Mouse (Mus musculus) embryonic facial prominence, embryonic 12.5 days (tissue): ENCODE measurements around the gene Ubac2. TPM values are rescaled to one million over a fixed set of nuclear protein-coding genes. Genes with fewer than 3 reads are reported as not detected.

ENCODE experiments used
- ATAC-seq: fragments of 200-750 bp; cut with Nextera tagmentation; 2 replicates; pipeline ENCODE4 v1.8.0; 2017; ENCODE audit not compliant: insufficient number of reproducible peaks, insufficient read depth, low FRiP score, low TSS enrichment
- H3K27ac ChIP-seq: fragments of 300-500 bp; sonication (generic); 2 replicates; pipeline ENCODE4 v1.5.1; 2016; ENCODE audit warnings: mild to moderate bottlenecking
- H3K27me3 ChIP-seq: fragments of 300-500 bp; sonication (generic); 2 replicates; pipeline ENCODE4 v1.6.1; 2016; ENCODE audit warnings: mild to moderate bottlenecking, moderate library complexity
- H3K36me3 ChIP-seq: fragments of 300-500 bp; sonication (generic); 2 replicates; pipeline ENCODE4 v1.6.1; 2016; ENCODE audit warnings: mild to moderate bottlenecking
- H3K4me1 ChIP-seq: fragments of 300-500 bp; sonication (generic); 2 replicates; pipeline ENCODE4 v1.6.1; 2016
- H3K4me2 ChIP-seq: fragments of 300-500 bp; sonication (generic); replicated peaks from 2 replicates; pipeline ENCODE4 v1.6.1; 2016; ENCODE audit warnings: mild to moderate bottlenecking, moderate library complexity
- H3K4me3 ChIP-seq: fragments of 300-500 bp; sonication (generic); 2 replicates; pipeline ENCODE4 v1.5.1; 2016; ENCODE audit warnings: mild to moderate bottlenecking
- H3K9ac ChIP-seq: fragments of 300-500 bp; sonication (generic); 2 replicates; pipeline ENCODE4 v1.6.1; 2016; ENCODE audit warnings: mild to moderate bottlenecking, moderate library complexity
- H3K9me3 ChIP-seq: fragments of 300-500 bp; sonication (generic); 2 replicates; pipeline ENCODE4 v1.6.1; 2016; ENCODE audit warnings: mild to moderate bottlenecking, moderate library complexity
- WGBS: fragments of 180-500 bp; shearing (Covaris S2); methylation state at CpG from one replicate; pipeline ENCODE4 v1.1.7; 2016; 5-methylcytosine and 5-hydroxymethylcytosine counted together
- polyA plus RNA-seq: library from polyadenylated mRNA; unstranded; fragments of >200 nt; fragmentation: Nextera tagmentation; extraction: Ambion mirVana; gene quantifications from 2 replicates; pipeline ENCODE4 v1.2.1, GENCODE M21; 2016

The Ubac2 gene
- polyA plus RNA-seq, 1 experiment from 2014 or later, result 64.0 TPM

DNA sequence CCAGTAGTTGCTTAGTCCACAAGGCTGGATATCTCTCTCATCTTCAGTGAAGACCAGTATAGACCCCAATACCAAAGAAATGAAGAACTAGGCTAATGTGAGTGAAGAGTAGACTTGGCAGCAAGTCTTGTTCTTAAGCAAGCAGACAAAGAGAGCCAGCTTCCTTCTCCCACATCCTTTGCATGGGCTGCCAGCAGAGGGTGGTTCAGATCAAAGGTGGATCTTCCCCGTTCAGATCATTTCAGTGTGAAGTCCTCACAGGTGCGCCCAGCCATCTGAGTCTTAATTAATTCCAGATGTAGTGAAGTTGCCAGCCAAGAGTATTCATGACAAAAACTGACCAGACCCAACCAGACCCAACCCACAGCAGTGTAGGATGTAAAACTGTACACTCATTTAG is 139.5 kb downstream of the Ubac2 start:
- Histone ChIP-seq H3K9me3 (no peaks in the 10 kb centered on the region), H3K4me3 (no peak overlapping the region), H3K4me1 (no peaks in the 10 kb centered on the region), H3K27ac (no peak overlapping the region), H3K9ac (no peak overlapping the region), H3K4me2 (no peak overlapping the region), H3K27me3 (no peaks in the 10 kb centered on the region), H3K36me3 (peaks cover 14% of the 10 kb centered on the region; the same call in 1 of the 2 replicates)
- no peak for ATAC-seq
- WGBS, result 56% methylated on average over 2 of the region's 2 CpGs

DNA sequence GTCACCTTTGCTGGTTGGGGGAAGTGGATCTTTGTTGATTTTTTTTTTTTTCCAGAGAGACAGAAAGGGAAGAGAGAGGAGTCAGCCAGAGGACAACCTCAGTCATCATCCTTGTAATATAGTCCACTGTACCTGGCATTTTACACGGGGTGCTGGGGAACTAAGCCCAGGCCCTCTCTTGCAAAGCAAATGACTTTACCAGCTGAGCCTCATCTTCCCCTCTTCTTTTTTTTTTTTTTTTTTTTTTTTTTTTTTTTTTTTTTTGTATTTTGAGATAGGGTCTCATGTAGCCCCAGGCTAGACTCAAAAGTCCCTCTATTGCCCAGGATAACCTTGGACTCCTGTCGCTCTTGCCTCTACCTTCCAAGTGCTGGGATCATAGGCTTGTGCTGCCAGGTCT is 141.0 kb downstream of the Ubac2 start:
- no peak for ATAC-seq
- no peak overlapping the region for H3K9ac ChIP-seq
- WGBS, result 88% methylated on average over 2 of the region's 2 CpGs

DNA sequence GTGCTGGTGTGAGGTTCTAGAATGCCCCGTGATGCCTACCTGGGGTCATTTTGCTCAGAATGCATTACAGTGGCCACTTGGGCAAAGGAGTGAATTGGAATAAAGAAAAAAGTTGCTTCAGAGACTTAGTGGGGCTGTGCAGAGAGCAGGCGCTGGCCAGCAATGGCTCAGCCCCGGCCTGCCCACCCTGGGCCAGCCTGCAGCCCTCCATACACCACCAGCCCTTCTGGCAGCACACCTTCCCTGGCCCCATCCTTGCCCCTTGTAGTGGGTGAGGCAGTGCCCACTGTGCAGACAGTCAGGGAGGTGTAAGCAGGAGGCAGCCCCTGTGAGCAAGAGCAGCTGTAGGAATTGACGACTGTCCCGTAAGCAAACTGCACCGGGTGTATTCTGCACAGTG is 142.1 kb downstream of the Ubac2 start:
- Histone ChIP-seq H3K27me3 (no peaks in the 10 kb centered on the region), H3K9me3 (no peaks in the 10 kb centered on the region), H3K4me1 (no peaks in the 10 kb centered on the region), H3K4me2 (no peak overlapping the region), H3K27ac (no peak overlapping the region), H3K36me3 (peaks cover 14% of the 10 kb centered on the region; the same call in 1 of the 2 replicates), H3K9ac (no peak overlapping the region), H3K4me3 (no peak overlapping the region)
- ATAC-seq, result no peak
- WGBS, result 93% methylated on average over 6 of the region's 6 CpGs

More for the DNA sequence above, 141.0 kb downstream of the Ubac2 start:
- Histone ChIP-seq H3K9me3 (no peaks in the 10 kb centered on the region), H3K27me3 (no peaks in the 10 kb centered on the region), H3K36me3 (peaks cover 14% of the 10 kb centered on the region; the same call in 1 of the 2 replicates), H3K4me1 (no peaks in the 10 kb centered on the region), H3K4me3 (no peak overlapping the region), H3K4me2 (no peak overlapping the region), H3K27ac (no peak overlapping the region)

DNA sequence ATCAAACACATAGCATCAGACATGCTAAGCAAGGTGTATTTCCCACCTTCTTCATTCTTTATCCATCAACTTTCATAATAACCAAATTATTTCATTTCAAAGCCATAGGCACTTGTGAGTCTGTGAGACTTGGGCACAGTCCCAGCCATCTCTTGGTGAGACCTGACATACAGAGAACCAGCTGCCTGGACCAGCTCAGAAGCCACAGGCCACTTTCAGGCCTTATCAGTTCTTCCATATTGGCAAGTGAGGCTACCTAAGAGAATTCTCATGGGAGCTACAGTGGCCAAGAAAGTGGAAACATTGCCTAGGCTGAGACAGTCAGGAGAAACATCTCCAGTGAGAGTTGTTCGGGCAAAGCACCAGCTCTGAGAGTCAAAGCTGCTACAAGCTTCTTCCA is 144.6 kb downstream of the Ubac2 start:
- Histone ChIP-seq H3K4me3 (no peak overlapping the region), H3K9ac (no peak overlapping the region), H3K4me2 (no peak overlapping the region), H3K9me3 (no peaks in the 10 kb centered on the region), H3K36me3 (peaks cover 14% of the 10 kb centered on the region; the same call in 1 of the 2 replicates), H3K4me1 (no peaks in the 10 kb centered on the region), H3K27ac (no peak overlapping the region), H3K27me3 (no peaks in the 10 kb centered on the region)
- WGBS, result 91% methylated on average over 1 of the region's 1 CpGs
- ATAC-seq, result no peak

DNA sequence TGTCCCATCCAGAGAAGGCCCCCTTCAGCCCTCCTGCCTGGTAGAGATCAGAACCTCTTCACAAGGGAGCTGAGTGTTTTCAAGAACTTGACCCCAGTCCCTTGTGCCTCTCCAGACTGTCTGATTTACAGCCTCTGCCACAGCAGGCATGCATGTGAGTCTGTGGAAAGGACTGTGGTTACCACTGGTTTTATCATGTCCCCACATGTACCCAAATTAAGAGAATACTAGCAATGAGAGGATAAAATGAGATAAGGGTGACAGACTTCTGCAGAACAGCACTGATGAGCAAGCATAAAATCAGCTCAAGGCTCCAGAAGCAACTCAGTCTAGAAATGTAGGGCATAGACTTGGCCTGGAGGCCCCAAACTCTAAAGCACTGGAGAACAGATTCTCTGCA is 145.5 kb downstream of the Ubac2 start:
- no peak overlapping the region for H3K27ac ChIP-seq
- H3K9me3 ChIP-seq, result no peaks in the 10 kb centered on the region
- H3K27me3 ChIP-seq, result no peaks in the 10 kb centered on the region
- no peak overlapping the region for H3K4me3 ChIP-seq
- no peak overlapping the region for H3K9ac ChIP-seq
- ATAC-seq, result no peak
- H3K4me2 ChIP-seq, result no peak overlapping the region
- peaks cover 14% of the 10 kb centered on the region; the same call in 1 of the 2 replicates for H3K36me3 ChIP-seq
- H3K4me1 ChIP-seq, result no peaks in the 10 kb centered on the region

DNA sequence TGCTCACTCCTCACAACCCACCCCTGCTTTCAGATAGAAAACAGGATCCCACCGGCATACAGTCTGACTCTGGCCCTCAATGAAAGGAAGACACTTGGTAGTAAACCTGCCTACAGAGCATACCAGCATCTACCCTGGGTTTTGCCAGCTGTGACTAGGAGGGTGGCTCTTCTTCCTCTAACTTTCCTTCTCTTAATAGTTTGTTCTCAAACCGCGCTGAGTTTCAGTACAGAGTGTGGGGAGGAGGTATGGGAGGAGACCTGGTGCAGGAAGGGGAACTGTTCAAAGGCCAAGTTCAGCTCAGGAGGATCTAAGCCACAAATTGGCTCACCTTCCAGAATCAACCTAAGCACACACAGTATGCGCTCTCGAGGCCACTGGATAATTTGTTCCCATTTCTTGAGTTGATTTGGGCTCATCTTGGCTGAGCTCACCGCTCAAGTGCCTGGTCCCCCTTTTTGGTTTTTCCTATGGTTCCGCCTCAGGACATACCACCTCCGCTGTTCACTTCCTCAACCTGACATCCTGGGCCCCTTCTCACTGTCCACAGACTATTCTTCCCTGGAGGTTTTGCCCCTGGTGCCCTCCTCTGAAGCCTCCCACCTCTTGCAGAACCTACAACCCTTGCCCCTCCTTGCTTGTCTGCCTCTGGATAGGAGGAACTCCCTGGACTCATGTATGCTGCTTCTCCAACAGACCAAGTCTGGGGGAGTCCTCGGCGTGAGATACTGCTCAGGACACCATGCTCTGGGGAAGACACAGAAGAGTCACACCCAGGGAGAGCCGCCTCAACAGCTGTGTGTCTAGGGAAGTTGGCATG is 150.7 kb downstream of the Ubac2 start:
- no peaks in the 10 kb centered on the region for H3K9me3 ChIP-seq
- no peak overlapping the region for H3K4me2 ChIP-seq
- H3K4me1 ChIP-seq, result no peaks in the 10 kb centered on the region
- no peaks in the 10 kb centered on the region for H3K27me3 ChIP-seq
- no peak overlapping the region for H3K9ac ChIP-seq
- H3K36me3 ChIP-seq, result no peaks in the 10 kb centered on the region
- no peak overlapping the region for H3K27ac ChIP-seq
- ATAC-seq, result no peak
- H3K4me3 ChIP-seq, result no peak overlapping the region
- 89% methylated on average over 11 of the region's 11 CpGs for WGBS

DNA sequence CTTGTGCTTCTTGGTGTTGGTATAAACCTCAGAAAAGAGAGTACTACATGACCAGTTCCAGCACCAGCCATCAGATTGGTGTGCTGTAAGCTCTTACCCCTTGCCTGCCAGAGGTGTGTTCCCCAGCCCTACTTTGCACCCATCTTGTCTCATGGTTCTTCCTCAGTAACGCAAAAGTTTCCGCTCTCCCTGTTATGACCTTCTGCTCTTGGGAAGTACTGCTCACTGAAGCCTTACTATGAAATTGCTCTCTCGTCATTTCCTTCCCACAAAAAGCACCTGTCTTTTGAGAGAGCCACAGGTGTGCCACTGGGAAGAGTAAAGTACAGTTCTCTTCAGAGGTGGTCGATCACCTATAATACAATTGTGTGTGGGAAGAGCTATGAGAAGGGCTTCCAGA is 151.4 kb downstream of the Ubac2 start:
- no peak overlapping the region for H3K27ac ChIP-seq
- no peaks in the 10 kb centered on the region for H3K9me3 ChIP-seq
- H3K4me3 ChIP-seq, result no peak overlapping the region
- H3K36me3 ChIP-seq, result no peaks in the 10 kb centered on the region
- no peak overlapping the region for H3K9ac ChIP-seq
- H3K27me3 ChIP-seq, result no peaks in the 10 kb centered on the region
- H3K4me1 ChIP-seq, result no peaks in the 10 kb centered on the region
- ATAC-seq, result no peak
- no peak overlapping the region for H3K4me2 ChIP-seq
- WGBS, result 88% methylated on average over 4 of the region's 4 CpGs

DNA sequence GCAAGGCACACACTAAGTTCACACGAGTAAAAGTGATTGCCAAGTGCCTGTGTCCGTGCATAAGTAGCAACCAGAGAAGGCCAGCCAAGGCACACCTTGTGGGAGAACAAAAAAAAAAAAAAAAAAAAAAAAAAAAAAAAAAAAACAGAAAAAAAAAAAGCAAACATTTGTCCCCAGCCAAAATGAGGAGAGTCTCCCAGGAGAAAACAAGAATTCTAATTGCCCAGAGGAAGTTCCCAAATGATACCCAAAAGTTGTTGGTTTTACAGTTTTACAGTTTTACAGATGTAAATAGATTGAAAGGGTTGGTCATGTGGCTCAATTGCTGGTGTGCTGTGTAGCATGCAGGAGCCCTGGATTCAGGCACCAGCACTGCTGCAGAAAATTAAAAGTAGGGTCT is 153.6 kb downstream of the Ubac2 start:
- no peak overlapping the region for H3K4me2 ChIP-seq
- no peak overlapping the region for H3K9ac ChIP-seq
- no peaks in the 10 kb centered on the region for H3K36me3 ChIP-seq
- H3K27ac ChIP-seq, result no peak overlapping the region
- WGBS, result 86% methylated on average over 2 of the region's 2 CpGs
- H3K4me1 ChIP-seq, result no peaks in the 10 kb centered on the region
- 0 out of 2 replicates have a peak, but pooled peaks cover 2% of the 10 kb centered on the region for H3K9me3 ChIP-seq
- no peak overlapping the region for H3K4me3 ChIP-seq
- ATAC-seq, result no peak
- no peaks in the 10 kb centered on the region for H3K27me3 ChIP-seq

DNA sequence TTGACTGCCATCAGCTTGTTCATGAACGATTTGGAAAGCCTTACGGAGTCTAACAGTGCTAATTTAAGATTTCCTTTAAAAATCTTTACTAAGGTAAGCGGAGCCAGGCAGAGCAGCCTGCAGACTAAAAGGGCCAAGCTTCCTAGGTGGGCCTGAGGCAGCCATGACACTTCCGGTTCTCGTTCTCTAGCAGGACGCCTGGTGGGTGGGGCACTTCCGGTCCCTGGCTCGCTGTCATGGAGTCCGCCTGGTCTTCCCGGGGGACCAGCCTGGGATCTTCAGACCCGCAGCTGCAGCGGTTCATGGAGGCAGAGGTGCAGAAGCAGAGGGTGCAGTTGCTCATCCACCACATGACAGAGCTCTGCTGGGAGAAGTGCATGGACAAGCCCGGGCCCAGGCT is 156.0 kb downstream of the Ubac2 start, which contains the start of gene Timm8a2:
Timm8a2 (plus strand) TSS at position 224 of the 400 bp plus-strand sequence.
- no peak within 1 kb of the TSS for H3K4me3 ChIP-seq
- H3K4me1 ChIP-seq, result no peaks in the 10 kb centered on the region
- 0 out of 2 replicates have a peak, but pooled peaks cover 2% of the 10 kb centered on the region for H3K9me3 ChIP-seq
- no peaks in the 10 kb centered on the region for H3K27me3 ChIP-seq
- ATAC-seq, result no peak
- H3K36me3 ChIP-seq, result no peaks in the 10 kb centered on the region
- H3K4me2 ChIP-seq, result no peak within 1 kb of the TSS
- 86% methylated on average over 13 of the region's 13 CpGs for WGBS
- H3K9ac ChIP-seq, result no peak within 1 kb of the TSS
- H3K27ac ChIP-seq, result no peak within 1 kb of the TSS

DNA sequence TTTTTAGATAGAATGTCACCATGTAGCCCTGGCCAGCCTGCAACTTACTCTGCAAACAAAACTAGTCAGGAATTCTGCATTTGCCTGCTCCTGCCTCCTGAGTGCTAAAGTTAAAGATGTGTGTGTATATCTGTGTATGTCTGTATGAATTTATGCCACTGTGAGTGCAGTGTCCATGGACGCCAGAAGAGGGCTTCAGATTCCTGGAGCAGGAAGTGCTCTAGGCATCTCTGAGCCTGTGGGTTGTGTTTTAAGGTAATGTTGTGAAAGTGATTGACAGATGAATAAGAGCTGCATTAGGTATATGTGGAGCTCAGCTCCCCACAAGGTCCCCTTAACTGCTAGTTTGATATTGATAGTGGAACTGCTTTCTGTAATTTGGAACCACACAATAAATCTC is 156.8 kb downstream of the Ubac2 start:
- no peak overlapping the region for H3K27ac ChIP-seq
- H3K4me1 ChIP-seq, result no peaks in the 10 kb centered on the region
- H3K36me3 ChIP-seq, result no peaks in the 10 kb centered on the region
- no peak overlapping the region for H3K9ac ChIP-seq
- H3K9me3 ChIP-seq, result 0 out of 2 replicates have a peak, but pooled peaks cover 2% of the 10 kb centered on the region
- no peak overlapping the region for H3K4me3 ChIP-seq
- ATAC-seq, result no peak
- 84% methylated on average over 1 of the region's 1 CpGs for WGBS
- H3K4me2 ChIP-seq, result no peak overlapping the region
- H3K27me3 ChIP-seq, result no peaks in the 10 kb centered on the region

DNA sequence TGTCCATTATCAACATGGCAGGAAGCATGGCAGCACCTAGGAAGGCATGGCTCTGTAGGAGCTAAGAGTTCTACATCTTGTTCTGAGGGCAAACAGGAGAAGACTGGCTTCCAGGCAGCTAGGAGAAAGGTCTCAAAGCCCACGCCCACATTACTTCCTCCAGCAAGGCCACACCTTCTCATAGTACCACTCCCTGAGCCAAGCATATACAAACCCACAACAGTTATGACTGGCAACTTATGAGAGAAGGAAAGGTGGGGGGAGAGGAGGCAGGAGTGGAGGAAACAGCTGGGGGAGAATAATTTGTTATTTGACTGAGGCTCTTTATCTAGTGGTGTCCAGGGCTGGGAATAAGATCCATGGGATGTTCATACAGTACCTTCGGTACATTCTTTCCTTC is 157.4 kb downstream of the Ubac2 start:
- Histone ChIP-seq H3K27ac (no peak overlapping the region), H3K27me3 (no peaks in the 10 kb centered on the region), H3K36me3 (no peaks in the 10 kb centered on the region), H3K9ac (no peak overlapping the region), H3K9me3 (0 out of 2 replicates have a peak, but pooled peaks cover 2% of the 10 kb centered on the region), H3K4me1 (no peaks in the 10 kb centered on the region), H3K4me2 (no peak overlapping the region), H3K4me3 (no peak overlapping the region)
- no peak for ATAC-seq
- 95% methylated on average over 2 of the region's 2 CpGs for WGBS

DNA sequence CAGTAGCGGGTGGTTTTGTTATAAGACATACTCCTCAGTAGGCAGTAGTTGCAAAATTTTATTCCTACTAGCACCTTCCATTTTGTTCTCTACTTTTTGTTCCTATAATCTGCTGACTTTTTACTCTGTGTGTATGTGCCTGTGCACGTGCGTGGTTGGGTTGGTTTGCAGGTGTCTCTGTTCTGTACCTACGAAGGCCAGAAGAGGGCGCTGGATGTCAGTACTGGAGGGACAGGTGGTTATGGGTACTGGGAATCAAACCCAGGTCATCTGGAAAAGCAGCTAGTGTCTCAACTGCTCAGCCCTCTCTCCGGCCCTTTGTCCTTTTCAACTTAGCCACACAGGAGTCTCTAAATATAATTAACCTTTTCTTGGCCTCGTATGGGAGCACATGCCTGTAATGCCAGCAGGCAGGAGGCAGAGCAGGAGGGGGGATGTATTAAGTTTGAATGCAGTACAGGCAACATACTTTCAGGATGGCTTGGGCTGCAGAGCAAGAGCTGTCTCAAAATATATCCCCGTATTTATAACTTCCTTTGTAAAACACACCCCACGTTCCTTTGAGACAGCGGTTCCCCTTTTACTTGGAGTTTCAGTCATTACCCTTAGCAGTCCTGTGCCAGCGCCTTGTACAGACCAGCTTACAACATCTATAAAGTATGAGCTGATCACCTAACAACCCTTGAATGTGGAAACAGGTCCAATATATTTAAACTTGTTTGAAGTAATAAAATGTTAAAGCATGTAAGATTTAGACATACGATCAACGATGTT is 160.6 kb downstream of the Ubac2 start:
- Histone ChIP-seq H3K27me3 (no peaks in the 10 kb centered on the region), H3K4me2 (no peak overlapping the region), H3K9ac (no peak overlapping the region), H3K4me3 (no peak overlapping the region), H3K9me3 (0 out of 2 replicates have a peak, but pooled peaks cover 2% of the 10 kb centered on the region), H3K4me1 (no peaks in the 10 kb centered on the region), H3K27ac (no peak overlapping the region), H3K36me3 (no peaks in the 10 kb centered on the region)
- 83% methylated on average over 13 of the region's 13 CpGs for WGBS
- no peak for ATAC-seq
